Mouse (Mus musculus) spleen, adult 18-20 months (tissue): ENCODE data around the gene Cd59a.
"Not testable (repeated sequence)": the region's sequence is repeated elsewhere in the genome, so short reads cannot be mapped to it uniquely, and the experiment has no call there.

Experiments used
- DNase-seq, 2 experiments: peaks; one replicate each; pipeline ENCODE4 v3.0.0; 2022; ENCODE audit warnings: mixed read lengths in 2 of 2

The Cd59a gene

GRCm38 (mm10) chr2:104109528-104109927 is 13.9 kb downstream of the Cd59a start:
- no peak for DNase-seq

- DNase-seq = no peak
These were observed 14.4 kb downstream of the Cd59a start for GRCm38 (mm10) chr2:104110031-104110430.

GRCm38 (mm10) chr2:104111170-104111797 is 15.7 kb downstream of the Cd59a start:
- DNase-seq = not testable (repeated sequence)

- not testable (repeated sequence) for DNase-seq
These were observed 18.0 kb downstream of the Cd59a start for GRCm38 (mm10) chr2:104113563-104113962.

GRCm38 (mm10) chr2:104114898-104115297 is 19.3 kb downstream of the Cd59a start:
- DNase-seq = no peak

GRCm38 (mm10) chr2:104117173-104117572 is 21.6 kb downstream of the Cd59a start:
- DNase-seq = not testable (repeated sequence)

- DNase-seq = no peak
These were observed 23.5 kb downstream of the Cd59a start for GRCm38 (mm10) chr2:104119097-104119496.

GRCm38 (mm10) chr2:104120312-104120711 is 24.7 kb downstream of the Cd59a start:
- DNase-seq = no peak

GRCm38 (mm10) chr2:104121681-104122504 is 26.3 kb downstream of the Cd59a start:
- no peak for DNase-seq

- DNase-seq = peak; percentile 74 to 87
These were observed 27.1 kb downstream of the Cd59a start, which contains the start of gene A930018P22Rik for GRCm38 (mm10) chr2:104122505-104123378. Gene A930018P22Rik, plus strand, starts transcription at chr2:104122769.

- DNase-seq = no peak
These were observed 27.9 kb downstream of the Cd59a start for GRCm38 (mm10) chr2:104123540-104123939.

- no peak for DNase-seq
These were observed 28.5 kb downstream of the Cd59a start for GRCm38 (mm10) chr2:104124071-104124470.

GRCm38 (mm10) chr2:104128803-104129531 is 33.4 kb downstream of the Cd59a start:
- no peak for DNase-seq

- DNase-seq = no peak
These were observed 34.6 kb downstream of the Cd59a start for GRCm38 (mm10) chr2:104130165-104130564.

- peak in 1 of 2 experiments; percentile 26 for DNase-seq
These were observed 35.4 kb downstream of the Cd59a start for GRCm38 (mm10) chr2:104130969-104131368.

GRCm38 (mm10) chr2:104132266-104132859 is 36.8 kb downstream of the Cd59a start:
- no peak for DNase-seq

GRCm38 (mm10) chr2:104133042-104133810 is 37.6 kb downstream of the Cd59a start:
- DNase-seq = no peak

GRCm38 (mm10) chr2:104134150-104135056 is 38.8 kb downstream of the Cd59a start:
- DNase-seq = peak in 1 of 2 experiments; percentile 34

- DNase-seq = no peak
These were observed 40.3 kb downstream of the Cd59a start for GRCm38 (mm10) chr2:104135920-104136319.

GRCm38 (mm10) chr2:104142140-104142539 is 46.5 kb downstream of the Cd59a start:
- DNase-seq = no peak
